Mouse (Mus musculus) embryonic fibroblast, embryonic 13.5 days (primary cell): ENCODE measurements around the gene Nup43. TPM values are rescaled to one million over a fixed set of nuclear protein-coding genes. Genes with fewer than 3 reads are reported as not detected.

Experiments
- H3K27ac ChIP-seq: 2 replicates; pipeline ENCODE4 v1.5.1; 2012; ENCODE audit warnings: low read length, control low read depth, inconsistent platforms; ENCODE audit not compliant: insufficient read depth
- H3K4me1 ChIP-seq: 2 replicates; pipeline ENCODE4 v1.6.1; 2011; ENCODE audit warnings: low read length; ENCODE audit not compliant: control insufficient read depth, insufficient read depth
- H3K4me3 ChIP-seq: 2 replicates; pipeline ENCODE4 v1.5.1; 2011; ENCODE audit warnings: mild to moderate bottlenecking, control low read depth, low read length; ENCODE audit not compliant: insufficient read depth
- CTCF ChIP-seq: IDR thresholded peaks from 2 replicates; pipeline ENCODE4 v1.5.1; 2011; ENCODE audit warnings: mild to moderate bottlenecking, control low read depth, low read length, moderate library complexity, borderline replicate concordance; ENCODE audit not compliant: insufficient read depth
- POLR2A ChIP-seq: IDR thresholded peaks from 2 replicates; pipeline ENCODE4 v1.6.1; 2011; ENCODE audit warnings: low read depth, mild to moderate bottlenecking, control low read depth, low read length, moderate library complexity
- polyA plus RNA-seq: library from polyadenylated mRNA; stranded (reverse); fragments of >200 nt; gene quantifications from 2 replicates; pipeline ENCODE4 v1.2.4, GENCODE M21; 2011; ENCODE audit warnings: low read depth; ENCODE audit not compliant: missing spikeins, insufficient read length

The Nup43 gene
- polyA plus RNA-seq, 1 experiment, result 25.6 TPM

GRCm38 (mm10) chr10:7645911-7646310 lies 21.4 kb upstream of the Nup43 start:
- Histone ChIP-seq H3K4me3 (no peak overlapping the region), H3K27ac (no peak overlapping the region), H3K4me1 (no peaks in the 10 kb centered on the region)
- TF ChIP-seq POLR2A (no peak), CTCF (no peak)

DNA sequence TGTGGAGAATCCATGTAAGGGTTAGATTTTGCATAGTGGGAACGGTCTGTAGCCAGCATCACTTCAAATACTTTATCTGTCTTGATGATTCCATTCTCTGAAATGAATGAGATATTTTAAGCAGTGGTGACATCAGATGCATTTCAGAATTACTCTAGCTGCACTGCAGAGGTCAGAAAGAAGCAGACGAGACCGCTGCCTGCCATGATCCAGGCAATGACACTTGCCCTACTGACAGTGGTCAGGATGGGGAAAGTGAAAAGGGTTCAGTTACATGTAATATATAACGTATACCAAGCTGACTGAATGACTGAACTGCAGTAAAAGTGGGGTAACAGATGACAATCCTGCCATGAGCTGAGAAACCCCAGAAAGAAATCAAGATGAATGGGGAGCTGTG lies 18.2 kb upstream of the Nup43 start:
- no peak overlapping the region for H3K4me3 ChIP-seq
- TF ChIP-seq CTCF (no peak), POLR2A (no peak)
- H3K27ac ChIP-seq, result no peak overlapping the region
- H3K4me1 ChIP-seq, result no peaks in the 10 kb centered on the region

- TF ChIP-seq CTCF (no peak), POLR2A (no peak)
- H3K4me3 ChIP-seq, result no peak overlapping the region
- H3K4me1 ChIP-seq, result no peaks in the 10 kb centered on the region
- H3K27ac ChIP-seq, result no peak overlapping the region
Measured at GRCm38 (mm10) chr10:7651057-7651456, 16.2 kb upstream of the Nup43 start.

- Histone ChIP-seq H3K4me3 (peak overlapping the region; percentile 90), H3K27ac (peak overlapping the region; percentile 29; the same call in 1 of the 2 replicates), H3K4me1 (no peaks in the 10 kb centered on the region)
- no peak for TF ChIP-seq CTCF
- no peak for TF ChIP-seq POLR2A
Measured at GRCm38 (mm10) chr10:7662471-7663141, 4.7 kb upstream of the Nup43 start.

- Histone ChIP-seq H3K4me3 (peak overlapping the region; percentile 90), H3K27ac (peak overlapping the region; percentile 38), H3K4me1 (no peaks in the 10 kb centered on the region; the same call in 1 of the 2 replicates)
- TF ChIP-seq CTCF, result no peak
- TF ChIP-seq POLR2A, result peak; percentile 89
Measured at GRCm38 (mm10) chr10:7663159-7664026, 3.9 kb upstream of the Nup43 start.

DNA sequence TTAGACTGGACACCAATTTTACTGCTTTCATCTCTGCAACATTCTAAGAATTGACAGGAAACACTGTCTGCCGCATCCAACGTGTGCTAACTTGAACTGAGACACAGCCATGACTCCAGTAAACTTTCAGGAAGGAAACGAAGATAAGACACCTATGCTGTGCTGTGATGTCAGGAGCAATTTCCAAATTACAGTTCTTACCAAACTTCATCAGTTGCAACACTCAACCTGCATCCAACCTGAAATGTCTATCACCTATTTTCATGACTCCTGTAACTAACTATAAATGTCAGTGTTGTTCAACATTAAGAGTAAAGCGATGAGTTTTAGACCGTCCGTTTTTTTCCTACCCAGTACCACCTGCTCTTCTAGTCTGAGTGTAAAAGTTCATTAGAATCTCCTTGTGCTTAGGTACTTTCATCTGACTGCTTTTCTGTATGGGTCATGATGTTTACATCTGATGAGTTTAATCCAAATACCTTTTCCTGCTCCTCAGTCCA lies 3.2 kb upstream of the Nup43 start:
- Histone ChIP-seq H3K4me1 (no peaks in the 10 kb centered on the region; the same call in 1 of the 2 replicates), H3K27ac (no peak overlapping the region; the same call in 1 of the 2 replicates), H3K4me3 (peak overlapping the region; percentile 90)
- TF ChIP-seq POLR2A (no peak; the same call in 1 of the 2 replicates), CTCF (no peak)

- H3K4me3 ChIP-seq, result no peak overlapping the region
- no peaks in the 10 kb centered on the region; the same call in 1 of the 2 replicates for H3K4me1 ChIP-seq
- TF ChIP-seq CTCF (no peak), POLR2A (no peak)
- no peak overlapping the region for H3K27ac ChIP-seq
Measured at GRCm38 (mm10) chr10:7664889-7665288, 2.4 kb upstream of the Nup43 start.

- H3K27ac ChIP-seq, result no peak overlapping the region
- no peak overlapping the region for H3K4me3 ChIP-seq
- TF ChIP-seq POLR2A, result no peak
- no peaks in the 10 kb centered on the region for H3K4me1 ChIP-seq
Measured at GRCm38 (mm10) chr10:7673673-7674072, 6.4 kb downstream of the Nup43 start.

GRCm38 (mm10) chr10:7680731-7681301 lies 13.5 kb downstream of the Nup43 start, which contains the start of the genes Pcmt1 and Lats1:
TSS of gene Pcmt1 (minus strand) at chr10:7681136.
TSS of gene Lats1 (plus strand) at chr10:7681214.
- TF ChIP-seq CTCF (no peak), POLR2A (peak; percentile 83)
- Histone ChIP-seq H3K4me1 (peaks cover 6% of the 10 kb centered on the region), H3K27ac (peak within 1 kb of the TSS; percentile 95), H3K4me3 (peak within 1 kb of the TSS; percentile 86)
